Mouse (Mus musculus): Measurements from ENCODE around the gene Hoxb5.

Hoxb5 gene

DNA sequence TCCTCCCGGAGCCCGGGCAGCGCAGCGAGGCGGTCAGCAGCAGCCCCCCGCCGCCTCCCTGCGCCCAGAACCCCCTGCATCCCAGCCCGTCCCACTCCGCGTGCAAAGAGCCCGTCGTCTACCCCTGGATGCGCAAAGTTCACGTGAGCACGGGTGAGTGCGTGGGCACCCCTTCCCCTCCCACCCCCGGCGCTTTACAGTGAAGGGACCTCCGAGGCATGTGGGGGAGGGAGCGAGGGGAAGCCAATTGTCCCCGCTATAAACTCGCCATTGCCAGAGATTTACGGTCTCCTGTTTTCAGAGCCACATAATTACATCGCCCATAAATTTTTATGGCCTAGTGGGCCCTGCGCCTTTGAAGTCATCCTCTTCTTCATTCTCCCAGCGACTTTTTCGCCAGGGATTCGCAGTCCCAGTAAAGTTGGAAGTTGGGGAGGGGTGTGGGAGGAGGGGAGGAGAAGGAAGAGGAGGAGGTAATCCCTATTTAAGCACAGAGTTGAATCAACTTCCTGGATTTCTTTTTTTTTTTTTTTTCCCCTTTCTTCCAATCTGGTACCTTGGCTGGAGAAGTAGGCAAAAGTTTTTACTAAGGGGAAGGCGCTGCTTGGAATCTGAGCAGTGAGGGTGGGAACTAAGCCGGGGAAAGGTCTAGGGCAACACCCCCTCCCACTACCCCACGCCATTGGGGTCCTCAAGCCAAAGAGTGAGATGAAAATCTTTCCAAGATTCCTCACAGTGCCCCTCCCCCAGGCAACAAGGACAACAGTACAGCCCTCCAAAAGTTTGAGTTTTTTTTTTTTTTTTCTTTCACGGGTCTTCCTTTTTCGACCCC lies 16.2 kb downstream of the Hoxb5 start:
- no peak for DNase-seq (ENCODE audit: low spot score)

DNA sequence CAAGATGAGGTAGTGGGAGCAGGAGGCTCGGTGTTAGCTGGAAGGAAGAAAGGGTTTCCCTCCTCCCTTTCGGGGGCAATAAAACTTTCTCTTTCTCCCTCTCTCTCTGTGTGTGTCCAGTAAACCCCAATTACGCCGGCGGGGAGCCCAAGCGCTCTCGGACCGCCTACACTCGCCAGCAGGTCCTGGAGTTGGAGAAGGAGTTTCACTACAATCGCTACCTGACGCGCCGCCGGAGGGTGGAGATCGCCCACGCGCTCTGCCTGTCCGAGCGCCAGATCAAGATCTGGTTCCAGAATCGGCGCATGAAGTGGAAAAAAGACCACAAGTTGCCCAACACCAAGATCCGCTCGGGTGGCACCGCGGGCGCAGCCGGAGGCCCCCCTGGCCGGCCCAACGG lies 16.8 kb downstream of the Hoxb5 start:
- no peak for DNase-seq (ENCODE audit: low spot score)

DNA sequence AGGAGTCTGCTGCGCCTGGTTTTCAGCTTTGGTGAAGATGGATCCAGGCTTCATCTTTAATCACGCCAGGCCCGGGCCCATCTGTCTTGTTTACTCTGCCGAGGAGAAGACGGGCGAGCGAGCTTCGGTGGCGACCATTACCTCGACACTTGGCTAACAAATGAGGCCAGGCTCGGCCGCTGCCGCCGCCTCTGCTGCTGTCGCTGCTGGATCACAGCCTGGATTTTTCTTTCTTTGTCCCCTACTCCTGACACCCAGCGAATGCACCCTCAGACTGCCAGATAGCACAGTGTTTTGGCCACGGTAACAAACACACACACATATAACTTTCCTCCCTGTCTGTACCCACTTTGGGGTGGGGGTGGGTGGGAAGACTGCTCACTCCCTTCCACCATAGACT lies 17.6 kb downstream of the Hoxb5 start:
- DNase-seq (ENCODE audit: low spot score), result no peak

GRCm38 (mm10) chr11:96321846-96322245 lies 18.7 kb downstream of the Hoxb5 start:
- DNase-seq (ENCODE audit: low spot score), result no peak

DNA sequence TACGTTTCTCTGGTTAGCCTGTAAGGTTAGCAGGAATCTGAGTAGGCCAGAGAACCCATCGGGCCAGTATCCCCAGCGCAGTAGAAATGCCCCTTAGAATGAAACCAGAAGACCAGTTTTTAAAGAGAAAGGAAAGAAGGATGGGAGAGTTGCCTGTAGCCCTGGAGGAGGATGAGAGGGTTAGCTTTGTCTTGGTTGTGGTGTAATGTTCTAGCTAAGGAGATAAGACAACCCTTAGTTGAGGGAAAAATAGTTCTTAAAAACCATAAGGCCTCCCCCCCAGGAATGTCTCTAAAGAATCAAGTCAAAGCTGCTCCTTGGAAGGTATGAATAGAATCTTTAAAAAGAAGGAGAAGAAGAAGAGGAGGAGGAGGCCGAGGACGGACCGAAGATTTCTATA lies 19.6 kb downstream of the Hoxb5 start:
- no peak for DNase-seq (ENCODE audit: low spot score)

DNA sequence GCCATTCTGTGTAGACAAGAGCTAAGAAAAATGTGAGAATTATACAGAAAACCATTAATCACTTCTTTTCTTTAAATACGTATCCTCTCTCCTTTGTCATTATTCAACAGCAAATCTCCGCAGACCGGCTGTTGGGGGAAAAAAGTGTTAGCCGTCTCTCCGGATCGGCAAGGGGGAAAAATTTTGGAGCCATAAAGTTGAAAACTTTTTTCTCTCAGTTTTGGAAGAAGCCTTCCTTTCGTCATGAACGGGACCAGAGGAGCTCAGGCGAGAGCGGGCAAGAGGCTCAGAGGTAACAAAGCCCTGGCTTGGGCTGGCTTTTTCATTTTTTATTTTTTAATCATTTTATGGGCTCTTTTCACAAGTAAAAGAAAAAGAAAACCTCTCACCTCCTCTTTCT lies 20.0 kb downstream of the Hoxb5 start, which contains the start of gene Hoxb3:
Hoxb3 (plus strand) TSS at position 173 of the 400 bp plus-strand sequence.
- no peak for DNase-seq (ENCODE audit: low spot score)

- no peak for DNase-seq (ENCODE audit: low spot score)
Measured at GRCm38 (mm10) chr11:96324125-96324524, 21.0 kb downstream of the Hoxb5 start.

GRCm38 (mm10) chr11:96324965-96325364 lies 21.8 kb downstream of the Hoxb5 start:
- DNase-seq (ENCODE audit: low spot score), result no peak

DNA sequence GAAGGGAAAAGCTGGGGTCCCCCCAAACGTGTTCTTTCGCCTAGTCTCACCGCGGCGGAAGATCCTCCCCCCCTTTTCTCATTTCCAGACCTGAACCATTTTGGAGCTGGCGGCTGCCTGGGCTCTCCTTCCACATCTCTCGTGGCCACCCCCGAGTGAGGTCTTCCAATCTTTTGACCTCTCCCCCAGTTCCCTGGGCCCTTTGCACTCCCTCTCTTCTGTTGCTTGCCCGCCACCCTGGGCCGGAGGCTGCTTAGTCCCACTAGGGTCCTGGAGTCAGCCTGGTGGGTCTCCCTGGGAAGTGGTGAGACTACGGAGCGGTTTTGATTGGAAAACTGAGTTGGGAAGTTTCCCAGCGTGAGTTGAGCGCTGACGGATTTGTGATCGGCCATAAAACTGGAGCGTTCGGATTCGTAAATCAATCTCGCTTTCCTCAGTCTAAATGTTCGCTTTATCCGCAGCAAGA lies 22.6 kb downstream of the Hoxb5 start:
- no peak for DNase-seq (ENCODE audit: low spot score)

- DNase-seq (ENCODE audit: low spot score), result no peak
Measured at GRCm38 (mm10) chr11:96326705-96327104, 23.6 kb downstream of the Hoxb5 start.

GRCm38 (mm10) chr11:96327122-96327521 lies 24.0 kb downstream of the Hoxb5 start:
- no peak for DNase-seq (ENCODE audit: low spot score)

- DNase-seq (ENCODE audit: low spot score), result no peak
Measured at GRCm38 (mm10) chr11:96327750-96328149, 24.6 kb downstream of the Hoxb5 start.

DNA sequence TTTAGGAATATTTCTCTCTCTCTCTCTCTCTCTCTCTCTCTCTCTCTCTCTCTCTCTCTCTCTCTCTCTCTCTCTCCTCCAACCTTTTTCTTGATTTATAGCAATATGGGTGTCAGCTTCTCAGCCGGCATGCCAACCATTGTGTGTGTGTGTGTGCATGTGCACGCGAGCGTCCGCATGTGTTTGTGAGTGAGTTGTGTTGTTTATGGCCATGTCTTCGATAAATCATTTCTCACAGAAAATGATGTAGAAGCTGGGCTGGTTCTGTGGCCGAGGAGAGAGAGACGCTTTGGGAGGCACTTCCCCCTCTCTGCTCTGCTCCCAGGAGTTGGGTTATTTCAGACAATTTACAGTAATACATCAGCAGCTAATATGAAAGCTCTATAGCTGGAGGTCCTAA lies 25.5 kb downstream of the Hoxb5 start:
- no peak for DNase-seq (ENCODE audit: low spot score)

DNA sequence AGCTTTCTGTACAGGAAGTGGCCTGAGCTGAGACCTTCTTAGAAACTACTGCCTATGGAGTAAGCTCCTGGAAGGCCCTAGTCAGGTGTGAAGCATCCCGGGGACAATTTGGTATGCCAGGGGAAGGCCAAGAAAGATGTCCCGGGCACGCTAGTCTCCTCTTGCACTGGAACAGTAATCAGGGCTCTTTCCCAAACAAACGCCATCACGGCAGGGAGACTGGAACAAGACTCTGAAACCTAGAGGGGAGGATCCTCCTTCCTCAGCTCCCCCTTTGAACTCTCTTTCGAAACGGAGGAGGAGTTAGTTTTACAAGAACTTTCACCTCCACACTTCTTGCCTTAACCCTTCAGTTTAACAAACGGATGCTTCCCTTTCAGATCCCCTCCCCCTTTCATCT lies 29.0 kb downstream of the Hoxb5 start:
- no peak for DNase-seq (ENCODE audit: low spot score)

DNA sequence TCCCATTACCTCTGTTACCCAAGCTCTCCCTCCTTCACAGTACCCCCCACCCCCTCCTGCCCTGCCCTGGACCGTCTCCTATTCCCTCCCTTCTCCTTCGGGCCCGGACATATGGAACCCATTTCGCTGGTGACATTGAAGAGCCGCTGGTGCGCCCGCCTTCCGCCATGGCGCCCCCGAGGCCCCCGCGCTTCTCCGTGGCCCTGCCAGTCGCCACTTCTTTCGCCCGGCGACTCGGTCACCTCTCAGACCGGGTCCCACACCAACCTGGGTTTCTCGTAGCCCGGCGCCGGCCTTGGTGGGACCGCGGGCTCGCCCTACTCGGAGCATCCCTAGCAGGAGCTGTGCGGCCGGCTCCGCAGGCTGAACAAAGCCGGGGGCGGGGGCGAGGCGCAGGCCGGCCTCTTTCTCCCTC lies 29.5 kb downstream of the Hoxb5 start:
- DNase-seq (ENCODE audit: low spot score), result no peak

GRCm38 (mm10) chr11:96333241-96334001 lies 30.3 kb downstream of the Hoxb5 start:
- no peak for DNase-seq (ENCODE audit: low spot score)

DNA sequence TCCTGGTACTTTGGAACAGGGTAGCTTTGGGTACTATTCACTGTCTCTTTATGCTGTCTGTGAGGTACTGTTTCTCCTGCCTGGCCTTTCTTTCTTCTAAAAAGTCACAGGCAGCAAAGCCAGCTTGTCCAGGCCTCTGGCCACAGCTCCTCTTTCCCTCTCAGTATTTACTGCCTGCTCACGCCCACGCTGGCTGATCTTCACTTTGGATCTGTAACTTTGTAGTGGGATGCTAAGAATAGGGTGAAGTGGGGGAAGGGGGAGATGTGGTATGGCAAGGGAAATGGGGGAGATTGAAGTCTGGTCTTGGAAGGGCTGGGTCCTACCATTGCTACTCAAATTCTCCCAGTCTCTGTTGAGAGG lies 30.8 kb downstream of the Hoxb5 start:
- no peak for DNase-seq (ENCODE audit: low spot score)

DNA sequence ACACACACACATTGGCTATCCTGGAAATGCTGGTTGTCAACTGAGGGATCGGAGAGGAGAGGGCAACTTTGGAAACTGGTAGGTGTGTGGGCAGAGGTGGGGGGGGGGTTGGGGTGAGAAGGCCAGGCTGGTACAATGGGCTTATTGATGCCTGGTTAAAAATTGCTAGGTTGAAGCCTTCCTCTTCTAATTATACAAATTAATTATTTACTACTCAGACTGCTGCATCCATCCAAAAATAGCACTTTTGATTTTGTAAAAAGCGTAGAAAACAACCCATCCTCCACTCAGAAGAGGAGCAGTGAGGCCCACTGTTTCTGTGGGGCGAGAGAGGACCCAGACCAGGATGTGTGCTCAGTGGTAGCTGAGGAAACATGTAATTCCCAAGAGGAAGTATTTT lies 31.9 kb downstream of the Hoxb5 start:
- DNase-seq (ENCODE audit: low spot score), result no peak

- no peak for DNase-seq (ENCODE audit: low spot score)
Measured at GRCm38 (mm10) chr11:96336597-96336996, 33.5 kb downstream of the Hoxb5 start.

- no peak for DNase-seq (ENCODE audit: low spot score)
Measured at GRCm38 (mm10) chr11:96337026-96337425, 33.9 kb downstream of the Hoxb5 start.

- DNase-seq (ENCODE audit: low spot score), result no peak
Measured at GRCm38 (mm10) chr11:96338957-96339855, 36.1 kb downstream of the Hoxb5 start.

DNA sequence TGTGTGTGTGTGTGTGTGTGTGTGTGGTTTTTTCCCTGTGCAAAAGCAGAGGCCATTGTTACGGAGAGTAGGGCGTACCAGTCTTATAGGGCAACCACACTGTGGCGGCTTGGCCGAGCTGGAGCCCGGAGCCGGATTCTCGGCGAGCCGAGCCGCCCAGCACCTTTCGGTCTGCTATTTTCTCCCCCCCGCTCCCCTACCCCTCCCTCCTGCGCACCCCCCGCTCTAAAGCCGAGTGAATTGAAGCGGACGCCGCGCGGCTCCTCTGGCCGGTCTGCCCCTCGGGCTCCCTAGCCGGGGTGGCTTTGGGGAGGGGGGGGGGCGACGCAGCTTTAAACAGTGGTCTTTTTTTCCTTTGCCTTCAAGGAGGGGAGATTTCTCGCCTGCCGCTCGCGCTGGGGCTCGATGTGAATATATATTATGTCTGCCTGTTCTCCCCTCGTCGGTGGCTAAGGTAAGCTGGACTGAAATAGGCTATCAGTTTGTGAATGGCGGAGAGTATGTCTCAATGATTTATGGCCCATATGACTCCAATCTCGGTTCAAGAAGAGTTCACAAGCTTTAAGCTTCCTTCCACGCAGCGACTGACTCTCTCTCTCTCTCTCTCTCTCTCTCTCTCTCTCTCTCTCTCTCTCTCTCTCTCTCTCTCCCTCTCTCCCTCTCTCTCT lies 37.7 kb downstream of the Hoxb5 start:
- DNase-seq (ENCODE audit: low spot score), result no peak

All from testis, postnatal 10 days (tissue).